Mouse (Mus musculus) olfactory bulb, adult 2 months (tissue): ENCODE measurements around the gene Abca12.

ENCODE experiments used
- CTCF ChIP-seq: fragments of 200-500 bp; IDR thresholded peaks from 2 replicates; pipeline ENCODE4 v1.5.1; 2012; ENCODE audit warnings: low read depth, mild to moderate bottlenecking, low read length, moderate library complexity; ENCODE audit not compliant: insufficient read depth
- POLR2A ChIP-seq: fragments of 200-500 bp; IDR thresholded peaks from 2 replicates; pipeline ENCODE4 v1.6.1; 2012; ENCODE audit warnings: mild to moderate bottlenecking, low read depth, low read length, moderate library complexity; ENCODE audit not compliant: insufficient read depth

- TF ChIP-seq CTCF (no peak), POLR2A (no peak)
These were observed 142.6 kb downstream of the Abca12 start for GRCm38 (mm10) chr1:71272077-71272476.
